Mouse (Mus musculus) intestine, embryonic 16.5 days (tissue): ENCODE measurements at regions not wholly inside any gene's neighbourhood (a gene's known extent, or its start where the extent isn't known, plus 50 kb on each side); places are given as distances from the start of the nearest gene placed in this dataset.
A peak's percentile ranks its signal among the peaks of the same experiment; 100 is the strongest.

Experiments used
- ATAC-seq: fragments of 200-750 bp; cut with Nextera tagmentation; 2 replicates; pipeline ENCODE4 v1.8.0; 2017; ENCODE audit warnings: moderate TSS enrichment, moderate library complexity
- H3K27ac ChIP-seq: fragments of 300-500 bp; sonication (generic); 2 replicates; pipeline ENCODE4 v1.5.1; 2014; ENCODE audit warnings: mild to moderate bottlenecking, low read length
- H3K27me3 ChIP-seq: fragments of 300-500 bp; sonication (generic); replicated peaks from 2 replicates; pipeline ENCODE4 v1.6.1; 2014; ENCODE audit warnings: low read length, control low read depth, mixed read lengths; ENCODE audit not compliant: control insufficient read depth, insufficient read depth
- H3K36me3 ChIP-seq: fragments of 300-500 bp; sonication (generic); 2 replicates; pipeline ENCODE4 v1.6.1; 2014; ENCODE audit warnings: low read length, control low read depth; ENCODE audit not compliant: control insufficient read depth, insufficient read depth
- H3K4me1 ChIP-seq: fragments of 300-500 bp; sonication (generic); 2 replicates; pipeline ENCODE4 v1.6.1; 2014; ENCODE audit warnings: low read length, control low read depth, mixed read lengths; ENCODE audit not compliant: control insufficient read depth, insufficient read depth
- H3K4me2 ChIP-seq: fragments of 300-500 bp; sonication (generic); 2 replicates; pipeline ENCODE4 v1.6.1; 2014; ENCODE audit warnings: low read depth, low read length, control low read depth
- H3K4me3 ChIP-seq: fragments of 300-500 bp; sonication (generic); 2 replicates; pipeline ENCODE4 v1.5.1; 2014; ENCODE audit warnings: mild to moderate bottlenecking, low read length
- H3K9ac ChIP-seq: fragments of 300-500 bp; sonication (generic); 2 replicates; pipeline ENCODE4 v1.6.1; 2014; ENCODE audit warnings: low read depth, low read length
- H3K9me3 ChIP-seq: fragments of 300-500 bp; sonication (generic); 2 replicates; pipeline ENCODE4 v1.6.1; 2016; ENCODE audit warnings: low read length, control low read depth; ENCODE audit not compliant: control insufficient read depth
- WGBS: fragments of 180-500 bp; shearing (Covaris S2); extraction: QIAGEN DNeasy Blood & Tissue Kit; methylation state at CpG from one replicate; pipeline ENCODE4 v1.1.7; 2014; 5-methylcytosine and 5-hydroxymethylcytosine counted together

- no peaks in the 10 kb centered on the region for H3K36me3 ChIP-seq
- no peak for ATAC-seq
- no peak overlapping the region for H3K4me2 ChIP-seq
- no peaks in the 10 kb centered on the region for H3K9me3 ChIP-seq
- H3K9ac ChIP-seq: no peak overlapping the region
- H3K4me3 ChIP-seq: no peak overlapping the region
- H3K27ac ChIP-seq: no peak overlapping the region
- no peaks in the 10 kb centered on the region for H3K4me1 ChIP-seq
- WGBS: 76% methylated on average over 3 of the region's 3 CpGs
- no peaks in the 10 kb centered on the region for H3K27me3 ChIP-seq
Observed at GRCm38 (mm10) chr8:78877423-78877822, 56.5 kb upstream of the Lsm6 start.

GRCm38 (mm10) chr8:78889708-78890107, 68.8 kb upstream of the Lsm6 start:
- Histone ChIP-seq H3K36me3 (no peaks in the 10 kb centered on the region), H3K4me1 (no peaks in the 10 kb centered on the region), H3K27me3 (no peaks in the 10 kb centered on the region), H3K9me3 (no peaks in the 10 kb centered on the region), H3K4me3 (no peak overlapping the region), H3K27ac (no peak overlapping the region), H3K4me2 (no peak overlapping the region), H3K9ac (no peak overlapping the region)
- ATAC-seq: no peak
- WGBS: 80% methylated on average over 6 of the region's 6 CpGs

GRCm38 (mm10) chr8:78890571-78890970, 69.6 kb upstream of the Lsm6 start:
- Histone ChIP-seq H3K4me1 (no peaks in the 10 kb centered on the region), H3K4me2 (no peak overlapping the region), H3K9ac (no peak overlapping the region), H3K9me3 (no peaks in the 10 kb centered on the region), H3K36me3 (no peaks in the 10 kb centered on the region), H3K4me3 (no peak overlapping the region), H3K27me3 (no peaks in the 10 kb centered on the region), H3K27ac (no peak overlapping the region)
- ATAC-seq: no peak
- 50% methylated on average over 4 of the region's 4 CpGs for WGBS

GRCm38 (mm10) chr8:78899887-78900286, 78.9 kb upstream of the Lsm6 start:
- ATAC-seq: peak; percentile 60; the same call in 1 of the 2 replicates
- Histone ChIP-seq H3K9me3 (no peaks in the 10 kb centered on the region), H3K27ac (no peak overlapping the region), H3K27me3 (no peaks in the 10 kb centered on the region), H3K4me1 (no peaks in the 10 kb centered on the region), H3K4me2 (no peak overlapping the region), H3K9ac (no peak overlapping the region), H3K36me3 (no peaks in the 10 kb centered on the region), H3K4me3 (no peak overlapping the region)
- WGBS: 36% methylated on average over 7 of the region's 7 CpGs

- Histone ChIP-seq H3K27ac (no peak overlapping the region), H3K27me3 (no peaks in the 10 kb centered on the region), H3K4me1 (no peaks in the 10 kb centered on the region), H3K9ac (no peak overlapping the region), H3K9me3 (no peaks in the 10 kb centered on the region), H3K36me3 (no peaks in the 10 kb centered on the region), H3K4me3 (no peak overlapping the region), H3K4me2 (no peak overlapping the region)
- ATAC-seq: no peak
- 84% methylated on average over 1 of the region's 1 CpGs for WGBS
Observed at GRCm38 (mm10) chr8:78903034-78903433, 82.1 kb upstream of the Lsm6 start.

- Histone ChIP-seq H3K9ac (no peak overlapping the region), H3K4me1 (no peaks in the 10 kb centered on the region), H3K4me2 (no peak overlapping the region), H3K27ac (no peak overlapping the region), H3K27me3 (no peaks in the 10 kb centered on the region), H3K9me3 (no peaks in the 10 kb centered on the region), H3K36me3 (no peaks in the 10 kb centered on the region), H3K4me3 (no peak overlapping the region)
- ATAC-seq: no peak
- WGBS: 43% methylated on average over 1 of the region's 1 CpGs
Observed at GRCm38 (mm10) chr8:78907918-78908317, 87.0 kb upstream of the Lsm6 start.

- H3K4me2 ChIP-seq: no peak overlapping the region
- H3K27me3 ChIP-seq: no peaks in the 10 kb centered on the region
- H3K27ac ChIP-seq: no peak overlapping the region
- no peaks in the 10 kb centered on the region for H3K36me3 ChIP-seq
- WGBS: 87% methylated on average over 11 of the region's 11 CpGs
- no peak for ATAC-seq
- H3K4me1 ChIP-seq: no peaks in the 10 kb centered on the region
- no peaks in the 10 kb centered on the region for H3K9me3 ChIP-seq
- H3K9ac ChIP-seq: no peak overlapping the region
- no peak overlapping the region for H3K4me3 ChIP-seq
Observed at GRCm38 (mm10) chr8:78911288-78911873, 90.4 kb upstream of the Lsm6 start.

GRCm38 (mm10) chr8:78912470-78912869, 91.5 kb upstream of the Lsm6 start:
- Histone ChIP-seq H3K9me3 (no peaks in the 10 kb centered on the region), H3K27me3 (no peaks in the 10 kb centered on the region), H3K4me3 (no peak overlapping the region), H3K9ac (no peak overlapping the region), H3K4me2 (no peak overlapping the region), H3K27ac (no peak overlapping the region), H3K36me3 (no peaks in the 10 kb centered on the region), H3K4me1 (no peaks in the 10 kb centered on the region)
- WGBS: 53% methylated on average over 5 of the region's 5 CpGs
- no peak for ATAC-seq

GRCm38 (mm10) chr8:78913823-78914222, 92.9 kb upstream of the Lsm6 start:
- no peaks in the 10 kb centered on the region for H3K36me3 ChIP-seq
- no peak for ATAC-seq
- H3K4me2 ChIP-seq: no peak overlapping the region
- H3K4me3 ChIP-seq: no peak overlapping the region
- H3K27me3 ChIP-seq: no peaks in the 10 kb centered on the region
- WGBS: 92% methylated on average over 5 of the region's 5 CpGs
- H3K9me3 ChIP-seq: no peaks in the 10 kb centered on the region
- no peak overlapping the region for H3K9ac ChIP-seq
- no peak overlapping the region for H3K27ac ChIP-seq
- no peaks in the 10 kb centered on the region for H3K4me1 ChIP-seq
